Mouse (Mus musculus) spleen, adult 2 months (tissue): ENCODE measurements at regions not wholly inside any gene's neighbourhood (a gene's known extent, or its start where the extent isn't known, plus 50 kb on each side); places are given as distances from the start of the nearest gene placed in this dataset.

Experiments
- CTCF ChIP-seq: fragments of 200-500 bp; IDR thresholded peaks from 2 replicates; pipeline ENCODE4 v1.5.1; 2011; ENCODE audit warnings: mild to moderate bottlenecking, inconsistent platforms; ENCODE audit not compliant: insufficient read depth, insufficient read length, insufficient replicate concordance; ENCODE audit errors: extremely low read depth
- POLR2A ChIP-seq: fragments of 200-500 bp; IDR thresholded peaks from 2 replicates; pipeline ENCODE4 v1.6.1; 2011; ENCODE audit warnings: low read depth, low read length, inconsistent platforms

DNA sequence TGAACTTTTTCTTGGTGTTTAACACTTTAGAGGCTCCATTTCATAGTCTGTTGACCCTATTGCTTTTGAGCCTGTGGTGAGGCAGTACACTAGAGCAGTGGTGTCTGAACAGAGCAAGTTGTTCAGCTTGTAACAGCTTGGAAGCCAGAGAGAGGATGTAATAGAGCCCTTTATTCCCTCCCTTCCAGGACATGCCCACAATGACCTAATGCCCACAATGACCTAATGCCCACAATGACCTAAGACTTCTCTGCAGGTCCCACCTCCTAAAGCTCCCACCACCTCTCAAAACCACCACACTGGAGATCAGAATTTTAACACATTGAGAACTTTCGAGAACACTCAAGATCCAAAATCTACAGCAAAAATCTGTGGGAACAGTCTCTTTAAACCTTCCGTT lies 115.6 kb downstream of the S1pr1 start:
- TF ChIP-seq CTCF, result no peak
- no peak for TF ChIP-seq POLR2A
